Mouse (Mus musculus) macrophage (primary cell): Measurements from ENCODE around the gene Tbl3. TPM values are rescaled to one million over a fixed set of nuclear protein-coding genes. Genes with fewer than 3 reads are reported as not detected.
A peak's percentile ranks its signal among the peaks of the same experiment; 100 is the strongest.
"Not testable (repeated sequence)": the region's sequence is repeated elsewhere in the genome, so short reads cannot be mapped to it uniquely, and the experiment has no call there.

ENCODE experiments used
- H3K27ac ChIP-seq: fragments of 350-480 bp; formaldehyde crosslinking; 2 replicates; pipeline ENCODE4 v1.9.0; 2021
- H3K36me3 ChIP-seq: fragments of 350-480 bp; formaldehyde crosslinking; 2 replicates; pipeline ENCODE4 v1.9.0; 2021; ENCODE audit errors: inconsistent target
- H3K4me3 ChIP-seq: fragments of 350-480 bp; formaldehyde crosslinking; 2 replicates; pipeline ENCODE4 v1.9.0; 2021; ENCODE audit errors: inconsistent target
- H3K79me2 ChIP-seq: fragments of 350-480 bp; formaldehyde crosslinking; 2 replicates; pipeline ENCODE4 v1.9.0; 2021; ENCODE audit errors: inconsistent target
- WGBS: methylation state at CpG from one replicate; pipeline ENCODE4 v1.1.7; 2026; ENCODE audit warnings: inconsistent platforms; ENCODE audit not compliant: missing documents; 5-methylcytosine and 5-hydroxymethylcytosine counted together
- polyA plus RNA-seq: library from polyadenylated mRNA; stranded (reverse); fragments of 250-400 nt; gene quantifications from 3 replicates; pipeline ENCODE4 v1.2.4, GENCODE M21; 2018; ENCODE audit warnings: inconsistent platforms

The Tbl3 gene
- polyA plus RNA-seq, 1 experiment from 2014 or later = 10.6 TPM

DNA sequence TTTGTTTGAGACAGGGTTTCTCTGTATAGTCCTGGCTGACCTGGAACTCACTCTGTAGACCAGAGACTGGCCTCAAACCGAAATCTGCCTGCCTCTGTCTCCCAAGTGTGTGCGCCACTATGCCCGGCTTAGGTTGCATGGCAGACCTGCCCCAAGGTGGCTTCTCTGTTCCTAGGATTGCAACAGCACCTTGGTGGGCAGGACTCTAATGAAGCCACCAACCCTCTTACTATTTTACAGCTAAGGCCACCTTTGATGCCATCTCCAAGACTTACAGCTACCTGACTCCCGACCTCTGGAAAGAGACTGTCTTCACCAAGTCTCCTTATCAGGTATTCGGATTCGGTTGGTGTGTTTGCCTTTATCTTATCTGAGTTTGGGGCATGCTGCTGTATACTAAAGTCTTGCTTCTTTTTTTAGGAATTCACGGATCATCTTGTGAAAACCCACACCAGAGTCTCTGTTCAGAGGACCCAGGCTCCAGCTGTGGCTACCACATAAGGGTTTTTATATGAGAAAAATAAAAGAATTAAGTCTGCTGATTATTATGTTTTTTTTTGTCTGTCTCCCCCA, 14.0 kb upstream of the Tbl3 start:
- H3K27ac ChIP-seq, H3K36me3 ChIP-seq: not testable (repeated sequence)
- H3K4me3 ChIP-seq = peak overlapping the region; percentile 68; the same call in 1 of the 2 replicates
- peaks cover 49% of the 10 kb centered on the region for H3K79me2 ChIP-seq
- 76% methylated on average over 7 of the region's 7 CpGs for WGBS

- H3K36me3 ChIP-seq = not testable (repeated sequence)
- H3K4me3 ChIP-seq = peak overlapping the region; percentile 68
- 0 out of 2 replicates have a peak overlapping the region, but pooled peaks have one; percentile 12 for H3K27ac ChIP-seq
- WGBS = 5% methylated on average over 10 of the region's 11 CpGs
- H3K79me2 ChIP-seq = peaks cover 49% of the 10 kb centered on the region
These were observed 13.2 kb upstream of the Tbl3 start for GRCm38 (mm10) chr17:24720616-24721015.

DNA sequence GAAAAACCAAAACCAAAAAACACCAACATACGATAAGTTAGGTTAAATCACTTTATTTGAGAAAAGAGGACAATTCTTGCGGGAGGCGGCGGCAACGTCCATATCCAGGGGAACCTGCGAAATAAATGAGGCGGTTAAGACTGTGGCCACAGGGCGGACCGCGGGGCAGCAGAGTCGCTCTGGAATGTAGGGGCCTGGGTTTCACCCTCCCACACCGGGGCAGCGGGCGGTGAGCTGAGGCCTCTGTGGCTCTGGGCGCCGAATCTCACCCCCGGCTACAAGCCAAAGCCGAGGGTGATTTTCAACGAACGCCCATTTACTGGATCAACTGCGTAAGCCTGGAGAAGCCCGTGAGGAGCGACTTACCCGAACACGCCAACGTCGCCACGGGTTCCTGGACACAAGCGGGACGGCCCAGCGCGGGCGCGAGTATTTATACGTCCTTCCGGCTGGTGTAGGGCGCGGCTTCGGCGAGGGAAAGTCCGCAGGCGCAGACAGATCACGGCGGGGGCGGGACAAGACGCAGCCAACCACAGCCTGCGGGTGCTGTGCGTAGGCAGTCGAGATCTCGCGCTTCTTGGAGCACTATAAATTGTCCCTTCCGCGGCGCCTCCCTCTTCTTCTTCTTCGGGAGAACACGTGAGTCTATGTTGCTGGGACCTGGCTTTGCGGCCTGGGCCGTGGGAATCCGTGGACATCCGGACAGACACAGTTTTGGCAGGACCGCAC, 12.2 kb upstream of the Tbl3 start:
- Histone ChIP-seq H3K36me3 (peaks cover 5% of the 10 kb centered on the region; the same call in 1 of the 2 replicates), H3K4me3 (peak overlapping the region; percentile 68), H3K27ac (peak overlapping the region; percentile 46), H3K79me2 (peaks cover 49% of the 10 kb centered on the region)
- under 1% methylated on average over 59 of the region's 61 CpGs for WGBS

- 83% methylated on average over 5 of the region's 5 CpGs for WGBS
- not testable (repeated sequence) for H3K36me3 ChIP-seq
- H3K4me3 ChIP-seq = peak overlapping the region; percentile 68
- H3K79me2 ChIP-seq = peaks cover 47% of the 10 kb centered on the region
- peak overlapping the region; percentile 46 for H3K27ac ChIP-seq
These were observed 11.5 kb upstream of the Tbl3 start for GRCm38 (mm10) chr17:24718938-24719337.

GRCm38 (mm10) chr17:24717943-24718342, 10.5 kb upstream of the Tbl3 start, which contains the start of the genes Rnf151 and Rps2:
Gene Rnf151 (minus strand): TSS chr17:24718063.
Gene Rps2 (plus strand): TSS chr17:24718116.
- peaks cover 5% of the 10 kb centered on the region; the same call in 1 of the 2 replicates for H3K36me3 ChIP-seq
- no peak within 1 kb of the TSS for H3K27ac ChIP-seq
- H3K79me2 ChIP-seq = peaks cover 37% of the 10 kb centered on the region
- 93% methylated on average over 4 of the region's 4 CpGs for WGBS
- peak within 1 kb of the TSS; percentile 68 for H3K4me3 ChIP-seq

- Histone ChIP-seq H3K36me3 (peaks cover 1% of the 10 kb centered on the region; the same call in 1 of the 2 replicates), H3K4me3 (no peak overlapping the region), H3K79me2 (peaks cover 20% of the 10 kb centered on the region), H3K27ac (no peak overlapping the region)
- WGBS = 96% methylated on average over 11 of the region's 15 CpGs
These were observed 8.8 kb upstream of the Tbl3 start for GRCm38 (mm10) chr17:24716166-24716682.

- 93% methylated on average over 6 of the region's 6 CpGs for WGBS
- peaks cover 14% of the 10 kb centered on the region for H3K79me2 ChIP-seq
These were observed 8.1 kb upstream of the Tbl3 start for GRCm38 (mm10) chr17:24715556-24715955.

GRCm38 (mm10) chr17:24708646-24709045, 1.2 kb upstream of the Tbl3 start:
- WGBS = 23% methylated on average over 2 of the region's 2 CpGs
- H3K79me2 ChIP-seq = peaks cover 17% of the 10 kb centered on the region; the same call in 1 of the 2 replicates
- H3K27ac ChIP-seq = peak overlapping the region; percentile 51; the same call in 1 of the 2 replicates
- H3K36me3 ChIP-seq = peaks cover 10% of the 10 kb centered on the region; the same call in 1 of the 2 replicates
- peak overlapping the region; percentile 91 for H3K4me3 ChIP-seq

More at GRCm38 (mm10) chr17:24715556-24715955, 8.1 kb upstream of the Tbl3 start:
- H3K36me3 ChIP-seq = no peaks in the 10 kb centered on the region
- no peak overlapping the region for H3K27ac ChIP-seq
- no peak overlapping the region for H3K4me3 ChIP-seq

- 3% methylated on average over 23 of the region's 24 CpGs for WGBS
- Histone ChIP-seq H3K36me3 (peaks cover 10% of the 10 kb centered on the region; the same call in 1 of the 2 replicates), H3K4me3 (peak overlapping the region; percentile 91), H3K27ac (peak overlapping the region; percentile 51), H3K79me2 (peaks cover 17% of the 10 kb centered on the region; the same call in 1 of the 2 replicates)
These were observed 453 bp upstream of the Tbl3 start for GRCm38 (mm10) chr17:24707801-24708425.

- Histone ChIP-seq H3K27ac (no peak overlapping the region), H3K79me2 (peaks cover 17% of the 10 kb centered on the region; the same call in 1 of the 2 replicates), H3K36me3 (peaks cover 25% of the 10 kb centered on the region; the same call in 1 of the 2 replicates), H3K4me3 (no peak overlapping the region)
- 88% methylated on average over 3 of the region's 3 CpGs for WGBS
These were observed 1.6 kb downstream of the Tbl3 start for GRCm38 (mm10) chr17:24705821-24706220.

- 98% methylated on average over 7 of the region's 9 CpGs for WGBS
- H3K4me3 ChIP-seq = no peak overlapping the region
- H3K79me2 ChIP-seq = peaks cover 8% of the 10 kb centered on the region; the same call in 1 of the 2 replicates
- peaks cover 33% of the 10 kb centered on the region; the same call in 1 of the 2 replicates for H3K36me3 ChIP-seq
- no peak overlapping the region for H3K27ac ChIP-seq
These were observed 6.2 kb downstream of the Tbl3 start for GRCm38 (mm10) chr17:24701251-24701650.

DNA sequence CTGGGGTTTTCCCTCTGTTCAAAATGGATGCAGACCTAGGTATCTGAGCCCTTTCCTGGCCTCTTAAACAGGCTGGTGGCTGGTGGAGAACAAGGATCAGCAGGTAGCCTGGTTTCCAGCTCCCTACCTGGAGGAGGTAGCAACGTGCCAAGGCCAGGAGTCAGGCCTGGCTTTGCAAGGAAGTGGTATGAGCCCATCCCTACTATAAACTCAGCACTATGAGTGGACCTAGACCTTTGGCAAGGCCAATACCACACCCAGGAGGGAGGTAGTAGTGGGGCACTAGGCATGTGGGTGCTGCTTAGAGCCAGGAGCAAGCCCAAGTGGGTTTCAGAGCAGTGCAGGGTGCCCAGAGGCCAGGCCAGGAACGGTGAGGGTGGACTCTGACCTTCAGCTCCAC, 8.0 kb downstream of the Tbl3 start:
- no peak overlapping the region for H3K4me3 ChIP-seq
- 80% methylated on average over 2 of the region's 2 CpGs for WGBS

GRCm38 (mm10) chr17:24698715-24699114, 8.7 kb downstream of the Tbl3 start:
- H3K36me3 ChIP-seq = peaks cover 24% of the 10 kb centered on the region; the same call in 1 of the 2 replicates
- H3K4me3 ChIP-seq = no peak overlapping the region
- H3K79me2 ChIP-seq = no peaks in the 10 kb centered on the region
- no peak overlapping the region for H3K27ac ChIP-seq
- 85% methylated on average over 9 of the region's 9 CpGs for WGBS

More for the DNA sequence above, 8.0 kb downstream of the Tbl3 start:
- no peaks in the 10 kb centered on the region for H3K79me2 ChIP-seq
- no peak overlapping the region for H3K27ac ChIP-seq
- H3K36me3 ChIP-seq = peaks cover 31% of the 10 kb centered on the region; the same call in 1 of the 2 replicates

- Histone ChIP-seq H3K4me3 (no peak overlapping the region), H3K27ac (no peak overlapping the region), H3K36me3 (peaks cover 23% of the 10 kb centered on the region; the same call in 1 of the 2 replicates), H3K79me2 (no peaks in the 10 kb centered on the region)
- WGBS = 57% methylated on average over 5 of the region's 5 CpGs
These were observed 9.5 kb downstream of the Tbl3 start for GRCm38 (mm10) chr17:24697985-24698384.
